Mouse (Mus musculus) hindbrain, embryonic 14.5 days (tissue): ENCODE results near the gene Paf1. TPM values are rescaled to one million over a fixed set of nuclear protein-coding genes. Genes with fewer than 3 reads are reported as not detected.

Experiments
- ATAC-seq: fragments of 200-750 bp; cut with Nextera tagmentation; 2 replicates; pipeline ENCODE4 v1.8.0; 2017; ENCODE audit warnings: moderate number of reproducible peaks, mild to moderate bottlenecking, moderate TSS enrichment, moderate library complexity; ENCODE audit not compliant: low FRiP score
- DNase-seq: peaks from one replicate; pipeline ENCODE4 v3.0.0-alpha.2; 2015; ENCODE audit warnings: low spot score
- H3K27ac ChIP-seq: fragments of 300-500 bp; sonication (generic); 2 replicates; pipeline ENCODE4 v1.5.1; 2014; ENCODE audit warnings: mild to moderate bottlenecking, moderate library complexity
- H3K27me3 ChIP-seq: fragments of 300-500 bp; sonication (generic); 2 replicates; pipeline ENCODE4 v1.6.1; 2014; ENCODE audit warnings: mild to moderate bottlenecking, low read length, mixed read lengths; ENCODE audit not compliant: control insufficient read depth, insufficient read depth
- H3K36me3 ChIP-seq: fragments of 300-500 bp; sonication (generic); replicated peaks from 2 replicates; pipeline ENCODE4 v1.6.1; 2014; ENCODE audit not compliant: control insufficient read depth, insufficient read depth
- H3K4me1 ChIP-seq: fragments of 300-500 bp; sonication (generic); replicated peaks from 2 replicates; pipeline ENCODE4 v1.6.1; 2014; ENCODE audit warnings: antibody characterized with exemption, low read length, mixed read lengths; ENCODE audit not compliant: control insufficient read depth, insufficient read depth
- H3K4me2 ChIP-seq: fragments of 300-500 bp; sonication (generic); replicated peaks from 2 replicates; pipeline ENCODE4 v1.6.1; 2014; ENCODE audit warnings: mild to moderate bottlenecking, moderate library complexity
- H3K4me3 ChIP-seq: fragments of 300-500 bp; sonication (generic); replicated peaks from 2 replicates; pipeline ENCODE4 v1.5.1; 2014; ENCODE audit warnings: mild to moderate bottlenecking, low read length
- H3K9ac ChIP-seq: fragments of 300-500 bp; sonication (generic); 2 replicates; pipeline ENCODE4 v1.6.1; 2014
- H3K9me3 ChIP-seq: fragments of 300-500 bp; sonication (generic); 2 replicates; pipeline ENCODE4 v1.6.1; 2016; ENCODE audit warnings: low read length; ENCODE audit not compliant: control insufficient read depth
- WGBS: fragments of 180-500 bp; shearing (Covaris S2); extraction: QIAGEN DNeasy Blood & Tissue Kit; methylation state at CpG from one replicate; pipeline ENCODE4 v1.1.7; 2014; 5-methylcytosine and 5-hydroxymethylcytosine counted together
- polyA plus RNA-seq: library from polyadenylated mRNA; unstranded; fragments of >200 nt; fragmentation: Nextera tagmentation; extraction: Ambion mirVana; gene quantifications from 2 replicates; pipeline ENCODE4 v1.2.1, GENCODE M21; 2014

Paf1 gene
- polyA plus RNA-seq, 1 experiment from 2014 or later = 73.9 TPM

GRCm38 (mm10) chr7:28375176-28375921, 17.4 kb upstream of the Paf1 start:
- DNase-seq (peak; percentile 78), ATAC-seq (peak; percentile 36)
- Histone ChIP-seq H3K27me3 (no peaks in the 10 kb centered on the region), H3K9ac (peak overlapping the region; percentile 61), H3K4me1 (peaks cover 25% of the 10 kb centered on the region), H3K27ac (peak overlapping the region; percentile 87), H3K36me3 (no peaks in the 10 kb centered on the region), H3K4me3 (peak overlapping the region; percentile 37), H3K9me3 (no peaks in the 10 kb centered on the region), H3K4me2 (peak overlapping the region; percentile 83)
- under 1% methylated on average over 35 of the region's 36 CpGs for WGBS

DNA sequence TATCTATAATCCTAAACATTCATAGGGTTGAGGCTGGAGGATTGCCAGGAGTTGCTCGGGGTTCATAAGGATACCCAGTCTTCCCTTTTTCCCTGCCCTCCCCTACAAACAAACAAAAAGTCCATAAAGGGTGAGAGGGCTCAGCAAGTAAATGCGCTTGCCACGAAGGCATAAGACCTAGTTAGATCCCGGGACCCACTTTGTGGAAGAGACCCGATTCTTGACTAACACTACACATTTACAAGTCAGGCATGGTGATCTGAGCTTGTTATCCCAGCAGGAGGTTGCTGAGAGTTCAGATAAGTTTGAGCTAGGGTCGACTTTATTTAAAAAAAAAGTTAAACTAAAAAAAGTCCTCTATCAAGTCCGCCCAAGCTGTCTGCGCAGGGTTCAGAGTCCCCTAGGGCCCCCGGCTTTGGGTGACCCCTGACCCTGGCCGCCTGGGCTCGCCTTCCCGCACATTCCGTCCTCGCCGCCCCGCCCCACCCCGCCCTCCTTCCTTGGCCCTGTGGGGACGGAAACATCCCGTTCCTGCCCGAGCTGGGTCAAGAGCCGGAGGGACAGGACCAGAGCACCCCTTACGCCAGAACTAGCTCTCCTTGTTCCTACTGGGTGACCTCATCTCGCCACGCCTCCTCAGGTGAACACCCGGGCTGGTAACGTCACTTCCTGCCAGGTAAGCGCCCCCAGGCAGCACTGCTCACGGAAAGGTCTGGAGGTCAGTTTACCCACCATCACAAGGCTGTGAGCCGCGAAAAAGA, 16.6 kb upstream of the Paf1 start:
- ATAC-seq = no peak
- peak overlapping the region; percentile 61 for H3K9ac ChIP-seq
- H3K27me3 ChIP-seq = no peaks in the 10 kb centered on the region
- H3K36me3 ChIP-seq = no peaks in the 10 kb centered on the region
- H3K4me1 ChIP-seq = peaks cover 22% of the 10 kb centered on the region; the same call in 1 of the 2 replicates
- H3K9me3 ChIP-seq = no peaks in the 10 kb centered on the region
- WGBS = 5% methylated on average over 28 of the region's 30 CpGs
- peak overlapping the region; percentile 83 for H3K4me2 ChIP-seq
- H3K4me3 ChIP-seq = peak overlapping the region; percentile 37
- no peak for DNase-seq
- H3K27ac ChIP-seq = peak overlapping the region; percentile 87

DNA sequence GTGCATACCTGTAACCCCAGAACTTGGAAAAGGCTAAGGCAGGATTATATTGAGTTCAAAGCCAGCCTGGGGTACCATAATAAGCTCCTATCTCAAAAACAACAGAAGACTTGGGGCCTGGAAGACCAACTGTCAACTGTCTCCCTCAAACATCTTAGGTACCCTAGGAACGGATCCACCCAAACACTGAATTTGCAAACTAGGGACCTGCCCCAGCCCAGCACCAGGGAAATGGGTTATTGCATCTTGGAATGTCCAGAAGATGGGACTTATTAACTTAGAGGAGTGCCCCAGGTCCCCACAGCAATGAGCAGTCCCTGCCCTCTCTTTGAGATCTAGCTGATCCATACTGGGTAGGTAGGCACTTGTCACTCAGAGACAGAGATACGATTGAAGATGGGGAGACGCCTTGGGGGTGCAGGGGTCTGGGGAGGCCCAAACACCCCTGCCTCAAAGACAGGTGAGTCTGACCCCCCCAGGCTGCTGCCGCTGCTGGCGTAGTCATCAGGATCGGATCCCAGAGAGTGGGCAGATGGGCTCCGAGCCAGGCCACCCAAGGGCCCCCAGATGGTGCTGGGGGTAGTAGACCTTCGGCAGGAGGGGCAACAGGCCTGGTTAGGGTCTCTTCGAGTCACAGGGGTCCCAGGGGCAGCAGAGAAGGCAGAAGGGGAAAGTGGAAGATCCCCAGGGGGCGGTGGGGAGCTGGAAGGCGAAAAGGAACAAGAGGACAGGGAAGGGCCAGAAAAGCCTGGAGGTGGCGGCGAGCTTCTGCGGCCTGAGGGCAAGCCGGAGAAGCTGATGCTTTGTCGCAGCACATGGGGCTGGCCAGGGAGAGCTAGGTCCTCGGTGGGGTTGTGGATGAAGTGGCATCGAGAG, 15.3 kb upstream of the Paf1 start:
- WGBS = 71% methylated on average over 18 of the region's 18 CpGs
- DNase-seq (no peak), ATAC-seq (no peak)
- 0 out of 2 replicates have a peak overlapping the region, but pooled peaks have one; percentile 13 for H3K9ac ChIP-seq
- H3K4me1 ChIP-seq = peaks cover 30% of the 10 kb centered on the region; the same call in 1 of the 2 replicates
- H3K27me3 ChIP-seq = no peaks in the 10 kb centered on the region
- no peaks in the 10 kb centered on the region for H3K36me3 ChIP-seq
- no peaks in the 10 kb centered on the region for H3K9me3 ChIP-seq
- H3K4me3 ChIP-seq = peak overlapping the region; percentile 53
- H3K4me2 ChIP-seq = peak overlapping the region; percentile 83
- no peak overlapping the region for H3K27ac ChIP-seq

- H3K27ac ChIP-seq = no peak overlapping the region
- H3K4me3 ChIP-seq = peak overlapping the region; percentile 53
- ATAC-seq = no peak
- H3K4me2 ChIP-seq = peak overlapping the region; percentile 83
- H3K36me3 ChIP-seq = no peaks in the 10 kb centered on the region
- H3K9me3 ChIP-seq = no peaks in the 10 kb centered on the region
- no peaks in the 10 kb centered on the region for H3K27me3 ChIP-seq
- H3K9ac ChIP-seq = peak overlapping the region; percentile 67
- 46% methylated on average over 31 of the region's 32 CpGs for WGBS
- no peak for DNase-seq
- H3K4me1 ChIP-seq = peaks cover 36% of the 10 kb centered on the region
Measured at GRCm38 (mm10) chr7:28378066-28378690, 14.6 kb upstream of the Paf1 start.

DNA sequence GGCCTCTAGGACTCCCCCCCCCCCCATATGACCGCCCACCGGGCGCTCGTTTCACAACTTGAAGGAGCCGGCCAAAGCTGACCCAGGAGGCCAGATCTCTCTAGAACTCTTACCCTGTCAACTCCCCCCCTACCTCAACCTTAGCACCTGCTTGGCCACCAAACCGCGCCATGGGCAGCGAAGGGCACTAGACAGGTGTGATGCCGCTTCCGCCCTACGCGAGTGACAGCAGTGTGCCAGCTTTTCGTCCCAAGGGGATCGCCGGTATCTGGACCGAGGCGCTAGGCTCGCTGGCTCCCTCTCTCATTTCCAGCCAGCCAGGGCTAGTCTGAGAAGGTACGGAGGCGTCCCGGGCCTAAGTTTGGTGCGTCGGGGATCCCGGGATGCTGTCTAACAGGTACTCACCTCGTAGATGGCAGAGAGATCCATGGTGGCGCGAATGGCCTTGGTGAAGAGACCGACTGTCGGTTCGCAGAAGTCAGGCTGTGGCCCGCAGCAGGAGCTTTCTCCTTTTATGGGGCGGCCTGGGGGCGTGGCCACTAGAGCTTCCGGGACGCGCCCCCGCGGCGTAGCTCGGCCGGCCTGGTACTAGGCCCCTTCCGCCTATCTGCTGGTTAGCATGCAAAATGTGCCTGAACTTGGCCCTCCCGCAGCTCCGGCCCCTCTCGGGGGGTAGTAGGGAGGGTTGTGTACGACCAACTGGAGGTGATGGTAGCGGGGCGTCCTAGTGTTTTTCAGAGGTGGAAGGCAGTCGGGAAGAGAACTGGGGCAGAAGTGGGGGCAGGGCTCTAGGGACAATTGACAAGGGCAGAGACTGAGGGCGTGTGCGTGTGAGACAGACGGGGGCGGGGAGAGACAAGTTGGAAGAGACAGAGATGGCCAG, 13.7 kb upstream of the Paf1 start:
- peak overlapping the region; percentile 67 for H3K9ac ChIP-seq
- WGBS = under 1% methylated on average over 53 of the region's 53 CpGs
- DNase-seq = peak; percentile 80
- H3K27me3 ChIP-seq = no peaks in the 10 kb centered on the region
- ATAC-seq = peak; percentile 46
- H3K4me1 ChIP-seq = peaks cover 36% of the 10 kb centered on the region
- peak overlapping the region; percentile 53 for H3K4me3 ChIP-seq
- peak overlapping the region; percentile 56 for H3K27ac ChIP-seq
- no peaks in the 10 kb centered on the region for H3K36me3 ChIP-seq
- H3K4me2 ChIP-seq = peak overlapping the region; percentile 83
- H3K9me3 ChIP-seq = no peaks in the 10 kb centered on the region

DNA sequence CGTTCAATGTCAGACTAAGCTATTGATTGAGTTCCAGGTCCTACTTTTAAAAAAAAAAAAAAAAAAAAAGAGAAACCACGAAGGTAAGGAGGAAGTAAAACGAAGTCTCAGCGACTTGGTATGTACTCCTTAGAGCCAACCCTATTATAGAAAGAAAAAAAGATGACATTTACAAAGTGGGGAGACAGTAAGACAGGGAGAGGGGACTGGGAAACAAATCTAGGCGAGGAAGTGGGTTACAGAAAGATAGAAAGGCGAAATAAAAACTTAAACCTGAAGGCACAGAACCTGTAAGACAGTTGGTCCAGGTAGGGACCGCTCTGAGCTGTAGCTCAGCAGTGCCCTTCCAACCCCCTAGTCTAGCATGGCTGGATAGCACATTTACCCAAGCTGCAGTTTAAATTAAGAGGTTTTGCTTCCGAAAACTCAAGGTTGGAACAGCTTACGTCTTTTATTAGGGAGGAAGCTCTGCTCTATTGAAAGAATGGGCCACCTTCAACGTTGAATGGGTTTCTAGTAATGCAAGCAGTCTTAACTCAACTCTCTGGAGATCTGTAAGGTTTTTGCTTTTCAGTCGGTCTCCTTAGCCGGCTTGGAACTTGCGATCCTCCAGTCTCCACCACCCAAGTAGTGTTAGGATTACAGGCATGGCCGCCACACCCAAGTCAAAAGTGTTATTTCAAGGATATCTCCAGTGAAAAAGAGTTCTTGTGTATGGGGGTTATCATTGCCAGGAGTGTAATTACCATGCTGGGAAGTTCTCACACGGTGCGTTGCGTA, 12.3 kb upstream of the Paf1 start, which contains the start of gene Zfp36:
TSS of gene Zfp36 (minus strand) at position 17 of the 780 bp plus-strand sequence.
- Histone ChIP-seq H3K4me1 (peaks cover 36% of the 10 kb centered on the region), H3K27ac (peak within 1 kb of the TSS; percentile 76), H3K4me2 (peak within 1 kb of the TSS; percentile 83), H3K27me3 (no peaks in the 10 kb centered on the region), H3K9ac (peak within 1 kb of the TSS; percentile 67), H3K36me3 (peaks cover 3% of the 10 kb centered on the region; the same call in 1 of the 2 replicates), H3K4me3 (peak within 1 kb of the TSS; percentile 53), H3K9me3 (no peaks in the 10 kb centered on the region)
- DNase-seq = no peak
- ATAC-seq = no peak
- 55% methylated on average over 17 of the region's 17 CpGs for WGBS

GRCm38 (mm10) chr7:28381017-28381790, 11.5 kb upstream of the Paf1 start:
- H3K36me3 ChIP-seq = peaks cover 11% of the 10 kb centered on the region; the same call in 1 of the 2 replicates
- 0 out of 2 replicates have a peak overlapping the region, but pooled peaks have one; percentile 1 for H3K4me3 ChIP-seq
- peak overlapping the region; percentile 76 for H3K27ac ChIP-seq
- H3K27me3 ChIP-seq = no peaks in the 10 kb centered on the region
- H3K9me3 ChIP-seq = no peaks in the 10 kb centered on the region
- peaks cover 33% of the 10 kb centered on the region for H3K4me1 ChIP-seq
- WGBS = 7% methylated on average over 30 of the region's 30 CpGs
- DNase-seq (peak; percentile 45), ATAC-seq (no peak)
- peak overlapping the region; percentile 39 for H3K9ac ChIP-seq
- peak overlapping the region; percentile 42 for H3K4me2 ChIP-seq
